Mouse (Mus musculus) megakaryocyte, embryonic 14.5 days (primary cell): ENCODE measurements around the gene Mgll.

Experiments
- FLI1 ChIP-seq: IDR thresholded peaks from 2 replicates; pipeline ENCODE4 v1.6.1; 2012; ENCODE audit warnings: low read length, inconsistent platforms, mixed read lengths
- GATA1 ChIP-seq: IDR thresholded peaks from 3 replicates; pipeline ENCODE4 v1.6.1; 2012; ENCODE audit warnings: mixed read lengths, low read length, inconsistent platforms, borderline replicate concordance

DNA sequence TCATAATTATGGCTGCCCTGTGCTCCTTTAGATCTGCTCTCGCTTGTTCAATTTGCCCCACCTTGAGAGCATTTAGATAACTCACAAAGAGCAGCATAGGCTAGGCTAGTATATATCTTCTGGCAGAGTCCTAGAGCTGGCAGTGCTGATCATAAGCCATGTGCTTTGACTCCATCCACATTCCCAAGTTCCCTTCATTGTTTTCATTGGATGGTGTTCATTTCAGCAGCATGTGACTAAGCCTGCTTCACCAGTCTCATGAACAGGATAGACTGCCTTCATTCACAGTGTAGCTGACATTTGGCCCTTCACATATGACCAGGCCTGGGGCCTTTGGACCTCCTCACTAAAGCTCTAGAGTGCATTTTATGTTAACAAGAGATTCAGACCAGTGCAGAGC is 21.3 kb upstream of the Mgll start:
- TF ChIP-seq FLI1 (no peak), GATA1 (no peak)
